Mouse (Mus musculus) cortical plate, adult 2 months (tissue): Measurements from ENCODE around the gene Tex261.

ENCODE experiments used
- CTCF ChIP-seq: fragments of 200-500 bp; IDR thresholded peaks from 2 replicates; pipeline ENCODE4 v1.5.1; 2011; ENCODE audit warnings: mild to moderate bottlenecking, control low read depth, low read length; ENCODE audit not compliant: insufficient read depth; ENCODE audit errors: extremely low read depth
- POLR2A ChIP-seq: fragments of 200-500 bp; IDR thresholded peaks from 2 replicates; pipeline ENCODE4 v1.6.1; 2011; ENCODE audit warnings: mild to moderate bottlenecking, low read length, control low read depth; ENCODE audit not compliant: insufficient read depth; ENCODE audit errors: extremely low read depth

GRCm38 (mm10) chr6:83728488-83728887, 47.1 kb downstream of the Tex261 start:
- TF ChIP-seq POLR2A: no peak
- peak; percentile 39 for TF ChIP-seq CTCF
